Mouse (Mus musculus) embryonic fibroblast, embryonic 13.5 days (primary cell): Measurements from ENCODE around the gene Coasy.

Source experiments
- CTCF ChIP-seq: IDR thresholded peaks from 2 replicates; pipeline ENCODE4 v1.5.1; 2011; ENCODE audit warnings: mild to moderate bottlenecking, control low read depth, low read length, moderate library complexity, borderline replicate concordance; ENCODE audit not compliant: insufficient read depth
- POLR2A ChIP-seq: IDR thresholded peaks from 2 replicates; pipeline ENCODE4 v1.6.1; 2011; ENCODE audit warnings: low read depth, mild to moderate bottlenecking, control low read depth, low read length, moderate library complexity

DNA sequence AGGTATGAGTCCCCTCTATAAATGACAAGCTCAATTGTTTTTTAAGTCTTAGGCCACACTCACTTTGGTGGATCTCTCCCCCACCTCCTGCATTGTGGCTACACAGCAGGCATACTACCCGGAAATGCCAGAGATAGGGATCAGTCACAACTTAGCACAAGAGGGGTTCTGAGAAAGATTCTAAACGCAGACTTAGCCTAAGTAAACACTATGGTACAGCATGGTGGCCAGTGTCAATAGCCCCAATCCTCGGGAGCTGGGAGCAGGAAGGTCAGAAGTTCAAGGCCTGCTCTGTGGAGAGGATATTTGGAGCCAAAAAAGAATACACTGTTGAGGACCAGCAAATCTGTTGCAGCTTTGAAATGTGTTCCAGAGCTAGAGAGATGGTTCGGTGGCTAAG, 35.7 kb downstream of the Coasy start:
- TF ChIP-seq CTCF: no peak
- TF ChIP-seq POLR2A: no peak
